Mouse (Mus musculus) lung, postnatal 0 days (tissue): Measurements from ENCODE around the gene Olfr1274-ps. TPM values are rescaled to one million over a fixed set of nuclear protein-coding genes. Genes with fewer than 3 reads are reported as not detected.
"Not testable (repeated sequence)": the region's sequence is repeated elsewhere in the genome, so short reads cannot be mapped to it uniquely, and the experiment has no call there.

ENCODE experiments used
- ATAC-seq: fragments of 200-750 bp; cut with Nextera tagmentation; 2 replicates; pipeline ENCODE4 v1.8.0; 2017; ENCODE audit warnings: moderate library complexity
- DNase-seq: peaks from one replicate; pipeline ENCODE4 v3.0.0-alpha.2; 2016; ENCODE audit warnings: low spot score
- H3K27ac ChIP-seq: fragments of 300-500 bp; sonication (generic); 2 replicates; pipeline ENCODE4 v1.5.1; 2014; ENCODE audit warnings: antibody characterized with exemption, mild to moderate bottlenecking, low read length, mixed read lengths
- H3K27me3 ChIP-seq: fragments of 300-500 bp; sonication (generic); replicated peaks from 2 replicates; pipeline ENCODE4 v1.6.1; 2014; ENCODE audit warnings: low read length, mixed read lengths; ENCODE audit not compliant: insufficient read depth
- H3K36me3 ChIP-seq: fragments of 300-500 bp; sonication (generic); 2 replicates; pipeline ENCODE4 v1.6.1; 2014; ENCODE audit warnings: low read length, mixed read lengths; ENCODE audit not compliant: insufficient read depth
- H3K4me1 ChIP-seq: fragments of 300-500 bp; sonication (generic); 2 replicates; pipeline ENCODE4 v1.6.1; 2014; ENCODE audit warnings: antibody characterized with exemption, low read depth, low read length, mixed read lengths; ENCODE audit not compliant: insufficient read depth
- H3K4me2 ChIP-seq: fragments of 300-500 bp; sonication (generic); replicated peaks from 2 replicates; pipeline ENCODE4 v1.6.1; 2014; ENCODE audit warnings: low read depth, mild to moderate bottlenecking, low read length, moderate library complexity, mixed read lengths
- H3K4me3 ChIP-seq: fragments of 300-500 bp; sonication (generic); 2 replicates; pipeline ENCODE4 v1.5.1; 2014; ENCODE audit warnings: low read depth, low read length
- H3K9ac ChIP-seq: fragments of 300-500 bp; sonication (generic); replicated peaks from 2 replicates; pipeline ENCODE4 v1.6.1; 2014; ENCODE audit warnings: low read depth, mild to moderate bottlenecking
- H3K9me3 ChIP-seq: fragments of 300-500 bp; sonication (generic); 2 replicates; pipeline ENCODE4 v1.6.1; 2016; ENCODE audit warnings: low read length, mixed read lengths
- WGBS: fragments of 180-500 bp; shearing (Covaris S2); extraction: QIAGEN DNeasy Blood & Tissue Kit; methylation state at CpG from one replicate; pipeline ENCODE4 v1.1.7; 2014; 5-methylcytosine and 5-hydroxymethylcytosine counted together
- polyA plus RNA-seq: library from polyadenylated mRNA; unstranded; fragments of >200 nt; fragmentation: Nextera tagmentation; extraction: Ambion mirVana; gene quantifications from 2 replicates; pipeline ENCODE4 v1.2.1, GENCODE M21; 2015

The Olfr1274-ps gene
- polyA plus RNA-seq = not detected in 2 replicates

GRCm38 (mm10) chr2:90398633-90399107 lies at the start of gene Olfr1274-ps:
Gene Olfr1274-ps (plus strand): TSS chr2:90398683.
- H3K9ac ChIP-seq, DNase-seq, H3K27me3 ChIP-seq, H3K4me3 ChIP-seq, H3K27ac ChIP-seq, H3K4me1 ChIP-seq, H3K9me3 ChIP-seq, ATAC-seq, H3K36me3 ChIP-seq, H3K4me2 ChIP-seq: not testable (repeated sequence)
- 67% methylated on average over 5 of the region's 7 CpGs for WGBS

- WGBS = no CpG with 5 or more reads among the region's 6 CpGs
- DNase-seq = not testable (repeated sequence)
Measured at GRCm38 (mm10) chr2:90351047-90351446, 47.4 kb upstream of the Olfr1274-ps start.

GRCm38 (mm10) chr2:90351540-90351939 lies 46.9 kb upstream of the Olfr1274-ps start:
- not testable (repeated sequence) for H3K9me3 ChIP-seq, H3K4me3 ChIP-seq, H3K27ac ChIP-seq, DNase-seq, H3K4me1 ChIP-seq, H3K36me3 ChIP-seq, ATAC-seq, H3K4me2 ChIP-seq, H3K9ac ChIP-seq, H3K27me3 ChIP-seq
- no CpG with 5 or more reads among the region's 3 CpGs for WGBS

More at GRCm38 (mm10) chr2:90351047-90351446, 47.4 kb upstream of the Olfr1274-ps start:
- H3K9ac ChIP-seq, H3K27ac ChIP-seq, H3K9me3 ChIP-seq, H3K36me3 ChIP-seq, H3K27me3 ChIP-seq, H3K4me3 ChIP-seq, H3K4me1 ChIP-seq, H3K4me2 ChIP-seq, ATAC-seq: not testable (repeated sequence)

GRCm38 (mm10) chr2:90359229-90359628 lies 39.3 kb upstream of the Olfr1274-ps start:
- not testable (repeated sequence) for H3K9ac ChIP-seq, DNase-seq, H3K4me2 ChIP-seq, ATAC-seq, H3K27me3 ChIP-seq, H3K36me3 ChIP-seq, H3K4me3 ChIP-seq, H3K9me3 ChIP-seq, H3K4me1 ChIP-seq, H3K27ac ChIP-seq
- WGBS = no CpG with 5 or more reads among the region's 5 CpGs

- H3K27ac ChIP-seq, H3K36me3 ChIP-seq, H3K9ac ChIP-seq, H3K4me2 ChIP-seq, DNase-seq, H3K27me3 ChIP-seq, ATAC-seq, H3K9me3 ChIP-seq, H3K4me1 ChIP-seq, H3K4me3 ChIP-seq: not testable (repeated sequence)
- no CpG with 5 or more reads among the region's 4 CpGs for WGBS
Measured at GRCm38 (mm10) chr2:90360199-90360598, 38.3 kb upstream of the Olfr1274-ps start.

- H3K27me3 ChIP-seq, H3K27ac ChIP-seq, H3K9ac ChIP-seq, ATAC-seq, DNase-seq, H3K4me3 ChIP-seq, H3K4me2 ChIP-seq, H3K9me3 ChIP-seq, H3K4me1 ChIP-seq, H3K36me3 ChIP-seq: not testable (repeated sequence)
- WGBS = 82% methylated on average over 4 of the region's 4 CpGs
Measured at GRCm38 (mm10) chr2:90414110-90414821, 15.8 kb downstream of the Olfr1274-ps start.

GRCm38 (mm10) chr2:90422282-90422681 lies 23.8 kb downstream of the Olfr1274-ps start:
- H3K27me3 ChIP-seq, H3K9ac ChIP-seq, H3K9me3 ChIP-seq, H3K4me2 ChIP-seq, ATAC-seq, H3K27ac ChIP-seq, H3K4me1 ChIP-seq, H3K36me3 ChIP-seq, H3K4me3 ChIP-seq, DNase-seq: not testable (repeated sequence)
- WGBS = 80% methylated on average over 6 of the region's 6 CpGs

- no CpG with 5 or more reads among the region's 4 CpGs for WGBS
- not testable (repeated sequence) for H3K36me3 ChIP-seq
Measured at GRCm38 (mm10) chr2:90424937-90425336, 26.5 kb downstream of the Olfr1274-ps start.

GRCm38 (mm10) chr2:90428988-90429717 lies 30.7 kb downstream of the Olfr1274-ps start:
- H3K9me3 ChIP-seq, H3K36me3 ChIP-seq, H3K27ac ChIP-seq, ATAC-seq, H3K27me3 ChIP-seq, H3K4me3 ChIP-seq, H3K9ac ChIP-seq, DNase-seq, H3K4me1 ChIP-seq, H3K4me2 ChIP-seq: not testable (repeated sequence)
- WGBS = no CpG with 5 or more reads among the region's 11 CpGs

More at GRCm38 (mm10) chr2:90424937-90425336, 26.5 kb downstream of the Olfr1274-ps start:
- not testable (repeated sequence) for DNase-seq, H3K27me3 ChIP-seq, H3K4me2 ChIP-seq, ATAC-seq, H3K9me3 ChIP-seq, H3K4me1 ChIP-seq, H3K9ac ChIP-seq, H3K27ac ChIP-seq, H3K4me3 ChIP-seq
